Mouse (Mus musculus): ENCODE measurements at regions not wholly inside any gene's neighbourhood (a gene's known extent, or its start where the extent isn't known, plus 50 kb on each side); places are given as distances from the start of the nearest gene placed in this dataset.

DNA sequence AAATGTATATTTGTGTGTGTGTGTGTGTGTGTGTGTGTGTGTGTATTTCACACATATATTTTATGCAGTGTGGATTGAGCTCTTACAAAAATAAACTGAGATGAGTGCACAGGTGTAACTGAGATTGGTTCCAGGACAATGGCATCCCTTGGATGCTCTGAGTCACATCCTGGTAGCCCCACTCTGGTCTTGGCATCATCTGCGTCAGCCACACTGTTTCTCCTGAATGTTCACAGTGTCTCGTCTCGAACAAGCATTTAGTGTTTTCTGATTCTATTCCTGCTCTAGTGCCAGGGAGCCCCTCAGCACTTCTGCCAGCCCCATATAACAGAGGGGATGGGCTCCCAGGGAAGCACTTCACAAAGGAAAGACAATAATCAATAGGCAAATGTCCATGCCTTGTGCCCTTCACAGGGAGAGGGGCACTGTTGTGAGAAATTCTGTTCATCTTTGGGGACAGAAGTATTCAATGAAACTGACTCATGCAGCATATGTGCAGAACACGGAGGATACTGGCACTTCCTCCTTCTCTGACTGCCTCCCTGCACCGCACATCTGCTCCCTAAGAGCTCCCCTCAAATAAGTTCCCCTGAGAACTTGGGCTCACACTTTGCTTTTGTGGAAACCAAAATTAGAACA, 536.2 kb downstream of the Pdcd6ip start:
- WGBS = 83% methylated on average over 5 of the region's 5 CpGs
- no peak overlapping the region for H3K4me3 ChIP-seq
- H3K9me3 ChIP-seq (replicated peaks) = no peaks in the 10 kb centered on the region
- H3K36me3 ChIP-seq = no peaks in the 10 kb centered on the region
- H3K27ac ChIP-seq = no peak overlapping the region
- DNase-seq (ENCODE audit: low spot score) = no peak
- H3K27me3 ChIP-seq (ENCODE audit: low read depth, poor library complexity, severe bottlenecking) = no peaks in the 10 kb centered on the region
- H3K4me1 ChIP-seq = peaks cover 19% of the 10 kb centered on the region

DNA sequence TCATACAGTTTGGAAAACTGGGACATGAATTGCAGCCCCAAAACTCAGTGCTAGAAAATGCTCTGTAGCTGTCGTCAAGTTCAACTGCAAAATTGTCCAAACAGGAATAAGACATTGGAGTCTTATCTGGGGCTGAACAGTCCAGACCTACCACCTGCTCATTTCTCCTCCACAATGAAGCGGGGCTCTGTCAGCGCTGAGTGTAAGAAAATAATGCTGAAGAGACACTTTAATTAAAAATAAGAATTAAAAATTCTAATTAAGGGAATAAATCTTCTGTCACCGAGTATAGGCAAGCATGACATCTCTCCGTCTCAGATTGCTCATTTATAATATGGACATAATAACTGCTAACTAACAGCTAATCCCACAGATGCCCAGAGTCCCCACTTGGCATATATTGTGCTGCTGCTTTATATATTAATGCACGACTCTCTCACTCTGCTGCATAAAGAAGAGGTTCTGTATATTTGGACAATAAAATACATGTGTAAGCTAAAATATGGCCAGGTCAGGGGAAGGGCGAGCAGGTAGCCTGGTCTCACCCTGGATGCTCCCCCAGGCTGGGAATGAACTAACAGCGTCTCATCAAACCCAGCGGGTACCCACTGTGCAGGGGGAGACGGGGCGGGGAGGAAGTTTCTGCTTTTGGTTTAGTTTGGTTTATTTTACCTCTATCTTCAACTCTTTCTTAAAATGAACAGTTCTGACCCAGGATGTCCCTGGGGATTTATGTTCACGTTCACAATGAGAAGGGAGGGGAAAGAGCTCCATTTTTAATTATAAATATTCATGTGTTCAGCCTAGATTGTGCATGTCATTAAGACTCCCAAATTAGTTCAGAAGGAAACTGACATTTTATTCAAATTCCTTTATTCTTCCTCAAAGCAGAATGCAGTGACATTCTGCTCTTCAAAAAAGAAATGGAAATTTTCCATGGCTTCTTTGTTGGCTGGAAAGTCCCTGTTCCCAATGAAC, 544.9 kb downstream of the Pdcd6ip start:
- H3K27me3 ChIP-seq (ENCODE audit: low read depth, poor library complexity, severe bottlenecking) = no peaks in the 10 kb centered on the region
- no peak for DNase-seq (ENCODE audit: low spot score)
- no peaks in the 10 kb centered on the region for H3K36me3 ChIP-seq
- H3K27ac ChIP-seq = no peak overlapping the region
- H3K9me3 ChIP-seq (replicated peaks) = no peaks in the 10 kb centered on the region
- no peak overlapping the region for H3K4me3 ChIP-seq
- WGBS = 86% methylated on average over 12 of the region's 12 CpGs
- H3K4me1 ChIP-seq = peaks cover 4% of the 10 kb centered on the region

DNA sequence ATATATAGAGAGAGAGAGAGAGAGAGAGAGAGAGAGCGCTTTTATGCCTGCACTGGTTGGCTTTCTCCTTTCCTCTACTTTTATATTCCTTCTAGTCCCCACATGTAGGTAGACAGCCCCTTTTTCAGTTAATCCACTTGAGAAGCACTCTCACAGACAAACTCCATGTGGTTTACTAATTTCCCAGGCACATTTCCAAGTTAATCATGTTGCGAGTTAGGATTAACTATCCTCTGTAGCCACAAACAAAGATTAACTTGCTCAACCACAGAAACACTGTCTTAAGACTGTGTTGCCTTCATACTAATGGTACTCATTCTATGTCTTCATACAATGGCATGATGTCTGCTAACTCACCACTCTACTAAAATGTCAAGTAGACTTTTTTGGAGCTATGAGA, 548.0 kb downstream of the Pdcd6ip start:
- Histone ChIP-seq H3K27ac (no peak overlapping the region), H3K36me3 (no peaks in the 10 kb centered on the region), H3K9me3 (replicated peaks) (no peaks in the 10 kb centered on the region), H3K4me3 (no peak overlapping the region), H3K27me3 (ENCODE audit: low read depth, poor library complexity, severe bottlenecking) (no peaks in the 10 kb centered on the region), H3K4me1 (peaks cover 17% of the 10 kb centered on the region)
- no peak for DNase-seq (ENCODE audit: low spot score)
- WGBS = 97% methylated on average over 2 of the region's 2 CpGs

DNA sequence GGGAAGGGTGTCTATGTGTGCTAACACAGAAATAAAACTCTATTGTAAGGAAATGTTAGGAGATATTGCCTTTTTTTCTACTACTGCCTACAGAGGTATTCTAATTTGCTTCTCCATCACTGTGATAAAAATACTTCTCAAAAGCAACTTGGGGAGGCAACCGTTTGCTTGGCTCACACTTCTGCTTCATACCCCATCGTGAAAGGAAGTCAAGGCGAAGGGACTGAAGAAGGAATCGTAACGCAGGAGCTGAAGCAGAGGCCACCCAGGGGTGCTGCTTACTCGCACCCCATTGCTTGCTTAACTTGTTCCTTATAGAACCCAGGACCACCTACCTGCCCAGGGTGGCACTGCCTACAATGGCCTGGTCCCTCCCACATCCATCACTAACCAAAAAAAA, 550.0 kb downstream of the Pdcd6ip start:
- H3K27ac ChIP-seq = peak overlapping the region; percentile 28; the same call in 1 of the 2 replicates
- 74% methylated on average over 6 of the region's 6 CpGs for WGBS
- DNase-seq (ENCODE audit: low spot score) = no peak
- peaks cover 17% of the 10 kb centered on the region for H3K4me1 ChIP-seq
- H3K27me3 ChIP-seq (ENCODE audit: low read depth, poor library complexity, severe bottlenecking) = no peaks in the 10 kb centered on the region
- H3K4me3 ChIP-seq = no peak overlapping the region
- no peaks in the 10 kb centered on the region for H3K36me3 ChIP-seq
- H3K9me3 ChIP-seq (replicated peaks) = no peaks in the 10 kb centered on the region

DNA sequence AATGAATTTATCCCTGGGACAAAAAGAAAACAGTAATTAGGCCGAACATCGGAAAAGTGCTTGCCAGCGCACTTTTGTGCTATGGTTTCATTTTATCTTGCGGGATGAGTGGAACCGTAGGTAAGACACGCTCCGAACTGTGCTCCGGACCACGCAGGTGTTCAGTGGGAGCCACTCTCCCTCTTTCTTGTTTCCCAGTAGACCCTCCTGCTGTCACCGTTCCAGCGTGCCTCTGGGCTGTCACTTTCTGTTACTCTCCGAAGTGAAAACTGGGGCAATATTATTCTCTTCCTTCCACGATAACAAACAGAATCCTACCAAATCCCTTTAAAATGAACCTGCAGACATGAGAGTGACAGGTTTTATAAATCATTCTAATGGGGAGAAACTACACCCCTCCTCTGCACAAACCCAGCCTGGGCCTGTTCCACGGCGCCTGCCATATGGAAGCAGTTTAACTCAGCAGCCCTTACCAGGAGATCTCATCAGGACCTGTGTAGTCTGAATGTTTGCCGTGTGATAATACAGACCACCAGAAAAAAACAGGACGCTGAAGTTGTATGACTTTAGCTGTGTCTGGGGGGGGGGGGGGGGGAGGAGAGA, 550.5 kb downstream of the Pdcd6ip start:
- no peaks in the 10 kb centered on the region for H3K27me3 ChIP-seq (ENCODE audit: low read depth, poor library complexity, severe bottlenecking)

DNA sequence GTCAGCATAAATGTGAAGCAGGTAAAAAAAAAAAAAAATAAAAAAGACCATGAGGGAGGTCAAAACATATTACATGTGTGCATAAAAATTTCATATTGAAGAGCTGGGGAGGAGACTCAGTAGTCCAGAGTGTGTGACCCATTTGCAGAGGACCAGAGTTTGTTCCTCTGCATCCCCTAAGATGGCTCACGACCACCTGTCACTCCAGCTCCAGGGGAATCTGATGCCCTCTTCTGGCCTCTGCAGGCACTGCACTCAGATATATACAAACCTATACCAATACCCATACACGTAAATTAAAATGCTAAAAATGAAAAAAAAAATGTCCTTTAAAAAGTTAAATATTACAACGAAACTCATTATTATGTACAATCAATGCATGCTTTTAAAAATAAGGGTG, 551.4 kb downstream of the Pdcd6ip start:
- H3K4me3 ChIP-seq = no peak overlapping the region
- H3K4me1 ChIP-seq = peaks cover 17% of the 10 kb centered on the region
- H3K27me3 ChIP-seq (ENCODE audit: low read depth, poor library complexity, severe bottlenecking) = no peaks in the 10 kb centered on the region
- no peak overlapping the region for H3K27ac ChIP-seq
- no peaks in the 10 kb centered on the region for H3K36me3 ChIP-seq
- H3K9me3 ChIP-seq (replicated peaks) = no peaks in the 10 kb centered on the region
- DNase-seq (ENCODE audit: low spot score) = no peak
- 69% methylated on average over 3 of the region's 3 CpGs for WGBS

More for the DNA sequence above, 550.5 kb downstream of the Pdcd6ip start:
- peak overlapping the region; percentile 28; the same call in 1 of the 2 replicates for H3K27ac ChIP-seq
- WGBS = 60% methylated on average over 17 of the region's 17 CpGs
- no peaks in the 10 kb centered on the region for H3K9me3 ChIP-seq (replicated peaks)
- peaks cover 17% of the 10 kb centered on the region for H3K4me1 ChIP-seq
- DNase-seq (ENCODE audit: low spot score) = peak; percentile 55
- H3K36me3 ChIP-seq = no peaks in the 10 kb centered on the region
- H3K4me3 ChIP-seq = no peak overlapping the region

DNA sequence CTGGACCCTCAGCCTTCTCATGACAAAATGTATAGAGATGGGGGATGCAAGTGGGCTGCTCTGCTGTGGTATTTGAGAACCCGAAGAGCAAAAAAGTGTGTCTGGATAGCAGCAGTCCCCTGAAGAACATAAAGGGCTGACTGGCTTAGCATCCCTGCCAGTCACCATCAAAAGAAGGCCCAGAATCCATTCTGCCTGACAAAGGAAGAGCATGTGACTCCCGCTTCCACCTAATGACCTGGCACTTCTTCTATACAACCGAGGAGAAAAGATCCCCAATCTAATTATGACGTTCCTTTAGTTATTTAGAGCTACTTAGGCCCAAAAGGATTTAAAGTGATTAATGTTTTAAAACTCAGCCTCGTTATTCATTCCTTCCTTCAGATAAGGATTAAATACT, 559.0 kb downstream of the Pdcd6ip start:
- Histone ChIP-seq H3K36me3 (no peaks in the 10 kb centered on the region), H3K27ac (no peak overlapping the region), H3K4me1 (no peaks in the 10 kb centered on the region), H3K9me3 (replicated peaks) (no peaks in the 10 kb centered on the region), H3K4me3 (no peak overlapping the region), H3K27me3 (ENCODE audit: low read depth, poor library complexity, severe bottlenecking) (no peaks in the 10 kb centered on the region)
- DNase-seq (ENCODE audit: low spot score) = no peak
- 71% methylated on average over 5 of the region's 5 CpGs for WGBS

DNA sequence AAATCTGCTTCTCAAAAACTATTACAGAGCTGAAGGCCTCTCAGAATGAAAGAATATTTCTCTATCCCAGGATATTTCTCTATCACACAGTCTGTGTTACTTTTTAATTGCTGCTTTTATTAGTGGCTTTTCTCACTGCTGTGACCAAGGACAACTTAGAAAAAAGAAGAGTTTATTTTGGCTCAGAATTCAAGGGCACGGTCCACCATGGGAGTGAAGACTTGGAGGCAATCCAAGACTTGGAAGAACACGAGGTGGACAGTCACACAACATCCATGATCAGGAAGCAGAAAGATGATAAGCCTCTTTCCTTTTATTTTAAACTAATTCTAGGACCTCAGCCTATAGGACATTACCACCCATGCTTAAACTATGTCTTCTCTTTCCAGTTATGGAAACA, 561.5 kb downstream of the Pdcd6ip start:
- no peak overlapping the region for H3K27ac ChIP-seq
- no peaks in the 10 kb centered on the region for H3K36me3 ChIP-seq
- DNase-seq (ENCODE audit: low spot score) = no peak
- no peaks in the 10 kb centered on the region for H3K27me3 ChIP-seq (ENCODE audit: low read depth, poor library complexity, severe bottlenecking)
- H3K4me1 ChIP-seq = no peaks in the 10 kb centered on the region
- H3K9me3 ChIP-seq (replicated peaks) = no peaks in the 10 kb centered on the region
- no peak overlapping the region for H3K4me3 ChIP-seq
- WGBS = 90% methylated on average over 2 of the region's 2 CpGs

DNA sequence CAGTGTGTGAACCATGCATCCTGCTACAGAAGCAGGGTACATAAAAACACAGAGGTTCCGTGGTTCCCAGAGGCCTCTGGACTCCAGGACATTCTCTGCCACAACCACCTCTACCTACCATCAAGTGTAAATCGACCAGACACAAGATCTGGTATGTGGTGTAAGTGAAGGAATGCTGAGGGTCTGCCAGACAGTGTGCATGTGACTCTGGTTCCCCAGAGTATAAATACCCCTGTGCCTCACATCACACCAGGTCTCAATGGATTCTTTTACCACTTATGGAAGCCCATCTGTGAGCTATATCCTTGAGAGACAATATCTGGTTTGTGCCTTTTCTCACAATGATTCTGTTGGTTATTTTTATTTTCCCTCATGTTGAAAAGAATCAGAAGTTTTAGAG, 563.0 kb downstream of the Pdcd6ip start:
- Histone ChIP-seq H3K27me3 (ENCODE audit: low read depth, poor library complexity, severe bottlenecking) (no peaks in the 10 kb centered on the region), H3K9me3 (replicated peaks) (no peaks in the 10 kb centered on the region), H3K36me3 (no peaks in the 10 kb centered on the region), H3K4me3 (no peak overlapping the region), H3K4me1 (no peaks in the 10 kb centered on the region), H3K27ac (no peak overlapping the region)
- no peak for DNase-seq (ENCODE audit: low spot score)
- 71% methylated on average over 2 of the region's 2 CpGs for WGBS

DNA sequence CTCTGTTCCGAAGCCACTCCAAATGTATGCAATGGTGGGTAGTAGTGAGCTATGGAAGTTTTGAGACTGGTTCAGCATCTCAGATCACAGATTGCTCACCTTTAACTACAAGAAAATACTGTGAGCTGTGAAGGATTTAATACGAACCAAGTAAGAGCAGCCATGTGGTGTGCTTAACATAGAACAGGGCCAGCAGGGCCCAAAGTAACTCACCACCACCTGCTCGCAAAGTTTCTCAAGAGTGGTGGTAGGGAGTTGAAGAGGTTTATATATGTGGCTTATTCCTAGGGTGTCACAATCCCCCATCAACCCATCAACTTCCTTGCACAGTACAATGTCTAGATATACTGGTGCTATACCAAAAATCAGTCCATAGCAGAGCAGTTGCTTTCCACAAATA, 573.4 kb downstream of the Pdcd6ip start:
- Histone ChIP-seq H3K36me3 (no peaks in the 10 kb centered on the region), H3K4me3 (no peak overlapping the region), H3K4me1 (no peaks in the 10 kb centered on the region), H3K27ac (no peak overlapping the region), H3K27me3 (ENCODE audit: low read depth, poor library complexity, severe bottlenecking) (no peaks in the 10 kb centered on the region), H3K9me3 (replicated peaks) (no peaks in the 10 kb centered on the region)
- WGBS = 95% methylated on average over 3 of the region's 3 CpGs
- no peak for DNase-seq (ENCODE audit: low spot score)

DNA sequence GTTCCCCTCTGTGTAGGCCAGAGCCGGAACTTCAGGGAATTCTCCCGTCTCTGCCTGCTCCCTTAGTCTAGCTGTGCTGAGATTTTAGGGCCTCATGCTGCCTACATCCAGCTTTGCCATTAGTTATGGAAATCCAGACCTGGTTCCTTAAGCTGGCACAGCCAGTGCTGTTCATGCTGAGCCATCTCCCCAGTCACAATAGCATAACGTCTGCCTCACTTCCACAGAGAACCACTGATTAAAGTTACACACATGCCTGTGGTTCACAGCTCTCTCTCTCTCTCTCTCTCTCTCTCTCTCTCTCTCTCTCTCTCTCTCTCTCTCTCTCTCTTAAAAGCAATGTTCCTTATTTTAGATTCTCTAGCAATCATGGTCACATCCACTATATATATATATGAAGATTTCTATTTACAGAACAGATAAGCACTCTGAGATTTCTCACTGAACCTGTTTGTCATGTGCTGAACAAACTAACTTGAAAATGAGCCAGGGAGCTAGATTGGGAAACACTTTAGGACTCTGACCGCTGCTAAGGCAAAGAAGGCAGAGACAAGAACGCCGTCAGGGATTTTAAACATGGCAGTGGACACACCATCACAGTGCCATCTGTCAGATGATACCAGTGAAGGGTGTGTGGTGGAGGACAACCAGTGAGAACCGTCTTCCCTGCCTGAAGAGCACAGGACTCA, 584.9 kb downstream of the Pdcd6ip start:
- no peaks in the 10 kb centered on the region for H3K27me3 ChIP-seq (ENCODE audit: low read depth, poor library complexity, severe bottlenecking)
- H3K9me3 ChIP-seq (replicated peaks) = no peaks in the 10 kb centered on the region
- DNase-seq (ENCODE audit: low spot score) = no peak
- H3K36me3 ChIP-seq = no peaks in the 10 kb centered on the region
- no peak overlapping the region for H3K4me3 ChIP-seq
- 83% methylated on average over 7 of the region's 7 CpGs for WGBS
- H3K4me1 ChIP-seq = 0 out of 2 replicates have a peak, but pooled peaks cover 2% of the 10 kb centered on the region
- H3K27ac ChIP-seq = no peak overlapping the region

DNA sequence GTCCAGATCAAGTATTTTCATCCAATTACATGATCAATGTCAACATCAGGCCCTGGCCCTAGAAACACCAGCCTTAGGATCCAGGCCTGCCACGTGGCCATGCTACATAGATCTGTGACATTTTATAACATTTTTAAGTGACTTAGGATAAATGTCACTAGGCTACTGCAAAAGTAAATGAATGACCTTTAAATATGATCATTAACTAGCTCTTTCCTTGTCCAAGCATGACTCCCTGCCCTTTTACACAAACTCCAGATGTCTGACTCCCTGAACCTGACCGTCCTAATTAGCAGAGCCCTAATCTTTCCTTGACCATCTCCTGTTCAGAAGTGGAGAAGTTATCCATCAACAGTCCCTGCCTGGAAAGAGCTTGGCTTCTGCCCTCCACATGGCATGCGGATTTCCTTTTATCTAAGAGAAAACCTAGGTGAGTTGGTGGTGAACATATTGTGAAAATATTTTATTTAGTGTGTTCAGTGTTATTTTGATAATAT, 585.8 kb downstream of the Pdcd6ip start:
- H3K4me1 ChIP-seq = 0 out of 2 replicates have a peak, but pooled peaks cover 2% of the 10 kb centered on the region
- no peak overlapping the region for H3K27ac ChIP-seq
- no peaks in the 10 kb centered on the region for H3K27me3 ChIP-seq (ENCODE audit: low read depth, poor library complexity, severe bottlenecking)
- H3K36me3 ChIP-seq = no peaks in the 10 kb centered on the region
- 43% methylated on average over 3 of the region's 3 CpGs for whole genome bisulfite sequencing
- no peak for DNase-seq (ENCODE audit: low spot score)
- H3K4me3 ChIP-seq = no peak overlapping the region
- no peaks in the 10 kb centered on the region for H3K9me3 ChIP-seq (replicated peaks)

Data from limb, embryonic 10.5 days (tissue).